Mouse (Mus musculus): Measurements from ENCODE around the gene Pnck. TPM values are rescaled to one million over a fixed set of nuclear protein-coding genes. Genes with fewer than 3 reads are reported as not detected.

Gene Pnck
- total RNA-seq (2022) = 10 to 100 TPM; 10.6 to 29.6 (median 18.5) TPM

GRCm38 (mm10) chrX:73659575-73660283 lies at the start of gene Pnck:
Gene Pnck, minus strand, starts transcription at chrX:73660117.
- no peak for DNase-seq

GRCm38 (mm10) chrX:73700472-73700871 lies 40.6 kb upstream of the Pnck start:
- no peak for DNase-seq

- DNase-seq = no peak
These were observed 31.2 kb upstream of the Pnck start for GRCm38 (mm10) chrX:73690917-73691629.

GRCm38 (mm10) chrX:73685629-73686028 lies 25.7 kb upstream of the Pnck start:
- peak; percentile 82 for DNase-seq

GRCm38 (mm10) chrX:73684978-73685377 lies 25.1 kb upstream of the Pnck start:
- DNase-seq = no peak

- DNase-seq = no peak
These were observed 24.2 kb upstream of the Pnck start for GRCm38 (mm10) chrX:73684156-73684555.

GRCm38 (mm10) chrX:73676668-73677067 lies 16.8 kb upstream of the Pnck start:
- no peak for DNase-seq

GRCm38 (mm10) chrX:73675231-73675630 lies 15.3 kb upstream of the Pnck start:
- DNase-seq = no peak

- no peak for DNase-seq
These were observed 14.2 kb upstream of the Pnck start for GRCm38 (mm10) chrX:73673968-73674661.

GRCm38 (mm10) chrX:73673619-73673967 lies 13.7 kb upstream of the Pnck start:
- no peak for DNase-seq

GRCm38 (mm10) chrX:73672879-73673618 lies 13.1 kb upstream of the Pnck start, which contains the start of gene Slc6a8:
Gene Slc6a8, plus strand, starts transcription at chrX:73673150.
- no peak for DNase-seq

- DNase-seq = no peak
These were observed 12.1 kb upstream of the Pnck start for GRCm38 (mm10) chrX:73672031-73672431.

GRCm38 (mm10) chrX:73663143-73663542 lies 3.2 kb upstream of the Pnck start:
- DNase-seq = no peak

- no peak for DNase-seq
These were observed 358 bp upstream of the Pnck start for GRCm38 (mm10) chrX:73660284-73660665.

- no peak for DNase-seq
These were observed 862 bp downstream of the Pnck start for GRCm38 (mm10) chrX:73658936-73659574.

- DNase-seq = no peak
These were observed 1.5 kb downstream of the Pnck start for GRCm38 (mm10) chrX:73658391-73658790.

- DNase-seq = no peak
These were observed 4.4 kb downstream of the Pnck start for GRCm38 (mm10) chrX:73655529-73655928.

- DNase-seq = no peak
These were observed 5.7 kb downstream of the Pnck start for GRCm38 (mm10) chrX:73654177-73654576.

GRCm38 (mm10) chrX:73653392-73653791 lies 6.5 kb downstream of the Pnck start:
- no peak for DNase-seq

- DNase-seq = no peak
These were observed 9.0 kb downstream of the Pnck start for GRCm38 (mm10) chrX:73650869-73651268.

- no peak for DNase-seq
These were observed 14.8 kb downstream of the Pnck start for GRCm38 (mm10) chrX:73645121-73645520.

- DNase-seq = no peak
These were observed 19.9 kb downstream of the Pnck start for GRCm38 (mm10) chrX:73639901-73640469.

All from adrenal gland, adult 8-10 months (tissue).